Mouse (Mus musculus) gastrocnemius, postnatal 14 days (tissue): ENCODE measurements around the gene Mup9. TPM values are rescaled to one million over a fixed set of nuclear protein-coding genes. Genes with fewer than 3 reads are reported as not detected.
"Not testable (repeated sequence)": the region's sequence is repeated elsewhere in the genome, so short reads cannot be mapped to it uniquely, and the experiment has no call there.

Experiments used
- DNase-seq: peaks from one replicate; pipeline ENCODE4 v3.0.0; 2021; ENCODE audit warnings: mixed read lengths
- intact Hi-C: fragments of 180-260 bp; cut with DNase I; formaldehyde crosslinking; loops from one replicate; pipeline ENCODE4 v1.15.1; 2025; ENCODE audit warnings: low total_unique reads
- long read RNA-seq, 2 experiments: library from polyadenylated mRNA; stranded (forward); transcript quantifications; one replicate each; pipeline ENCODE4 v2.0.0; 2021
- total RNA-seq, 2 experiments: library from RNA; stranded (reverse); gene quantifications; 2 replicates each; pipeline ENCODE4 v1.2.3; 2021

The Mup9 gene
- not detected for total RNA-seq
- long read RNA-seq, experiment 1: 0 reads
- long read RNA-seq, experiment 2: 0 reads

DNA sequence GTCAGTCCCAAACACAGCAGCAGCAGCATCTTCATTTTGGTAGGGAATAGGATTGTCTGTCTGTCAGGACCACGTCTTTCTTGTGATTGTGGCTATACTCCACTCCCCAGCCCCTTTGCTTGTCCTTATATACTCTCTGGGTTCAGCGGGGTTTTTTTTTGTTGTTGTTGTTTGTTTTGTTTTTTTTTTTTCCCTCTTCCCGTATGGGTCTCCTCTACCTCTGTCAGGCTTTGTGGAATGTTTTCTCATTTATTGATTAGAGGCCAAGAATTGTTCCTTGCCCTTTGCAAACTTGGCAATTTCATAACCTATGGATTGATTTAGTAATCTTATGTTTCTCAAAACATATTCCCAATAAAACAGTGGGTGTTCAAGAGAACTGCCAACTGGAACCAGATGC is at the start of gene Mup9:
Mup9 (minus strand) TSS at position 101 of the 400 bp plus-strand sequence.
- DNase-seq, intact Hi-C loops: not testable (repeated sequence)

Other genes with a start within 250 kb of the Mup9 start
- not detected for gene Mup8, start 199.4 kb downstream of the Mup9 start, total RNA-seq
- gene Mup1, start 80.0 kb upstream of the Mup9 start, total RNA-seq: not detected
- gene Mup10, start 160.2 kb upstream of the Mup9 start, total RNA-seq: not detected
- gene Mup11, start 240.5 kb upstream of the Mup9 start, total RNA-seq: not detected